Mouse (Mus musculus) lung, postnatal 0 days (tissue): ENCODE measurements around the gene St3gal3.

Experiments
- CTCF ChIP-seq: IDR thresholded peaks from 2 replicates; pipeline ENCODE4 v1.5.1; 2016; ENCODE audit warnings: antibody characterized with exemption, mild to moderate bottlenecking
- EP300 ChIP-seq: IDR thresholded peaks from 2 replicates; pipeline ENCODE4 v1.6.1; 2016; ENCODE audit warnings: antibody characterized with exemption, mild to moderate bottlenecking, control low read depth

- TF ChIP-seq CTCF (no peak), EP300 (no peak)
These were observed 29.3 kb downstream of the St3gal3 start for GRCm38 (mm10) chr4:118105256-118106053.
